Mouse (Mus musculus): ENCODE results near the gene Naa16. TPM values are rescaled to one million over a fixed set of nuclear protein-coding genes. Genes with fewer than 3 reads are reported as not detected.
A peak's percentile ranks its signal among the peaks of the same experiment; 100 is the strongest.

Gene Naa16
- polyA plus RNA-seq, 1 experiment: 3.6 TPM

DNA sequence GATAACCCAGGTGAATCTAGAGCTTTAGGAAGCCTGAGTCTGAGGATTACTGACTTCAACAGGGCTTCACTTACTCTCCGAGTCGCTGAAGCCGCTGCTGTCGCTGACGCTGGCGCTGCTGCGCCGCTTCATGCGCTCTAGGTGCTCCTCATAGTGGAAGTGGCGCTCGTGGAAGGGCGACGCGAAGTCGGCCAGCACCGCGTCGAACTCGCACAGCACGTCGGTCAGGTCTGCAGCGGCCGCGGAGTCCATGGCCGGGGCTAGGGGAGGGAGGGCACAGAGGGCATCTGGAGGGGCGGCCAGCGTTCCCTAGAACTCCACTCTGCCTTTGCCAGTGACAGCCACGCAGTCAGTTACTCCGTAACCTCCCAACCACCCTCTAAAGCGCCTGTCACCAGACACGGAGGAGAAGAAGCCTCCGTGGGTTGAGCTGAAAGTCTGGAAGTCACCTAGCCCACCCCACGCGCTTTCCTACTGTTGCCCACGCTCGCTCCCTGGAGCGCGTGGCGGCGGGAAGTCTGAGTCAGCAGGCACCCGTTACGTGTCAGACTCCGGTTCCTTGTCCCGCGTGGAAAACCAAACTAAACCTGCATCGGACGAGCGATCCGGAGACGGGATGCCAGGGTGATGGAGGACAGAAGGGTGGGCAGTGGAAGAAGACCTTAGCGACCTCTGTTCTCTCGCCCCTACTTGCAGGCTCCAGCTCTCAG lies 89.8 kb downstream of the Naa16 start:
- Histone ChIP-seq H3K27me3 (ENCODE audit: control insufficient read depth, insufficient read depth, insufficient read length) (no peaks in the 10 kb centered on the region), H3K4me3 (peak overlapping the region; percentile 37), H3ac (ENCODE audit: control insufficient read depth, insufficient read length) (no peak overlapping the region), H3K79me2 (ENCODE audit: control insufficient read depth, insufficient read depth) (no peaks in the 10 kb centered on the region), H3K4me2 (ENCODE audit: low read depth) (peak overlapping the region; percentile 99), H3K36me3 (ENCODE audit: control insufficient read depth, insufficient read depth) (no peaks in the 10 kb centered on the region)
- TF ChIP-seq E2F4 (IDR thresholded peaks at IDR 0.05; ENCODE audit: insufficient read depth) (no peak), MAX (IDR thresholded peaks at IDR 0.05; ENCODE audit: low read depth) (no peak), TCF3 (IDR thresholded peaks at IDR 0.05; ENCODE audit: insufficient read length, low read depth) (no peak)

- Histone ChIP-seq H3ac (ENCODE audit: control insufficient read depth, insufficient read length) (no peak overlapping the region), H3K79me2 (ENCODE audit: control insufficient read depth, insufficient read depth) (no peaks in the 10 kb centered on the region), H3K4me3 (no peak overlapping the region), H3K4me2 (ENCODE audit: low read depth) (peak overlapping the region; percentile 20), H3K27me3 (ENCODE audit: control insufficient read depth, insufficient read depth, insufficient read length) (no peaks in the 10 kb centered on the region), H3K36me3 (ENCODE audit: control insufficient read depth, insufficient read depth) (no peaks in the 10 kb centered on the region)
- TF ChIP-seq MAX (IDR thresholded peaks at IDR 0.05; ENCODE audit: low read depth) (no peak), CEBPB (IDR thresholded peaks at IDR 0.05; ENCODE audit: insufficient read depth, poor library complexity, severe bottlenecking) (no peak), MYOG (IDR thresholded peaks at IDR 0.05; ENCODE audit: control insufficient read depth in 1 of 3, insufficient read depth in 1 of 3, insufficient read length in 2 of 3, low read depth in 2 of 3) (no peak), POLR2AphosphoS2 (IDR thresholded peaks at IDR 0.05; ENCODE audit: insufficient read length, low read depth) (no peak), POLR2A (IDR thresholded peaks at IDR 0.05; ENCODE audit: insufficient read length, low read depth) (no peak), REST (IDR thresholded peaks at IDR 0.05; ENCODE audit: insufficient read depth, insufficient read length) (no peak), MYOD1 (IDR thresholded peaks at IDR 0.05; ENCODE audit: control insufficient read depth in 1 of 3, insufficient read length in 2 of 3, low read depth in 2 of 3) (no peak), TCF3 (IDR thresholded peaks at IDR 0.05; ENCODE audit: insufficient read length, low read depth) (no peak), E2F4 (IDR thresholded peaks at IDR 0.05; ENCODE audit: insufficient read depth) (no peak), SRF (IDR thresholded peaks at IDR 0.05; ENCODE audit: control insufficient read depth, insufficient read length, low read depth) (no peak), TCF12 (IDR thresholded peaks at IDR 0.05; ENCODE audit: insufficient read depth, poor library complexity, severe bottlenecking) (no peak), USF1 (IDR thresholded peaks at IDR 0.05; ENCODE audit: low read depth) (no peak)
Observed at GRCm38 (mm10) chr14:79299796-79300195, 90.8 kb downstream of the Naa16 start.

DNA sequence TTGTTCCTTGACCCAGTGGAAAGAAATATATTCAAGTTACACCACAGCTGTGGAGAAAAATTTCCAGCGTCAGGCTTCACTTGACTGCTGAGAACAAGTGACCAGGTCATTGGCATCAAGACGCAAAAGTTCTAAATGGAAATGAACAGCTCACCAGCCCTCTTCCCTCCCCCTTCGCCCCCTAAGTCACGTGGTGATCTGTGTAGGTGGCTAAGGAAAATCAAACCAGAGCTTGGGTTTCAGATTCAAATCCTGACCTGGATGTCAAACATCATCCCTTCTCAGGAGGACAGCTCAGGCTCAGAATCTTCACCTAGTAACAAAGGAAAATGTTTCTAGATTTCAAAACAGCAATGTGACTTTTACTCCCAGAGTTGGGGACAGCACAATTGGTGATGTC lies 91.3 kb downstream of the Naa16 start:
- no peak overlapping the region for H3K4me3 ChIP-seq
- TF ChIP-seq USF1 (IDR thresholded peaks at IDR 0.05; ENCODE audit: low read depth) (peak; percentile 61), MYOD1 (IDR thresholded peaks at IDR 0.05; ENCODE audit: control insufficient read depth in 1 of 3, insufficient read length in 2 of 3, low read depth in 2 of 3) (no peak)

DNA sequence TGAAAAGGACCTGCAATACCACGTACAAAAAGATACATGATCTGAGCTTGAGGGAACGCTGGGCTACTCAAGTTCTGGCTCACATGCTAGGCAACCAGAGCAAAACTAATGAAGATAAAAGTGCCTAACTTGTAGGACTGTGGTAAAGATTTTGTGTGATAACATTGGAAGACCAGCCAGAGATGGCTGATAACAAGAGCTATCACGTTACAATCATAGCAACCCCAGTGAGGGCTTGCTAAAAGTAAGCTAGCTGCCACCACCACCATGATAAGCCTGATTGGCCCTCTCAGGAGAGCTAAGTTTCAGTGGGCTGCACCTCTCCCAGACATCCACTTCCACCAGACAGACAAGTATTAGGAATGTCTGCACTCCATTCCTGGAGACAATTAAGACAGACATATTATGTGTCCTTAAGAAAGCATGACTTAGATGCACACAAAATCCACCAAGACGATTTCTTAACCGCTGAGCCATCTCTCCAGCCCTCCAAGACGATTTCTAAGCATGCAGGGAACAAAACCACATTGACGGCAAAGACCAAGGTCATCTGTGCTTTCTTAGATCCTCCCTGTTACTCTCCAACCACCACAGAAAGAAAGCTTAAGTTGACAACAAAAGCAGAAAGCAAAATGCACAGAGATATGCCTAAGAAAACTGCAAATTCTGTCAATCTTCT lies 92.1 kb downstream of the Naa16 start:
- Histone ChIP-seq H3K4me2 (ENCODE audit: low read depth) (peak overlapping the region; percentile 42), H3K4me3 (no peak overlapping the region), H3K27me3 (ENCODE audit: control insufficient read depth, insufficient read depth, insufficient read length) (no peaks in the 10 kb centered on the region), H3ac (ENCODE audit: control insufficient read depth, insufficient read length) (no peak overlapping the region), H3K36me3 (ENCODE audit: control insufficient read depth, insufficient read depth) (no peaks in the 10 kb centered on the region), H3K79me2 (ENCODE audit: control insufficient read depth, insufficient read depth) (no peaks in the 10 kb centered on the region)
- no peak for TF ChIP-seq USF1 (IDR thresholded peaks at IDR 0.05; ENCODE audit: low read depth)
- TF ChIP-seq POLR2A (IDR thresholded peaks at IDR 0.05; ENCODE audit: insufficient read length, low read depth): no peak
- TF ChIP-seq MYOG (IDR thresholded peaks at IDR 0.05; ENCODE audit: control insufficient read depth in 1 of 3, insufficient read depth in 1 of 3, insufficient read length in 2 of 3, low read depth in 2 of 3): no peak
- TF ChIP-seq POLR2AphosphoS2 (IDR thresholded peaks at IDR 0.05; ENCODE audit: insufficient read length, low read depth): no peak
- TF ChIP-seq SRF (IDR thresholded peaks at IDR 0.05; ENCODE audit: control insufficient read depth, insufficient read length, low read depth): no peak
- TF ChIP-seq TCF3 (IDR thresholded peaks at IDR 0.05; ENCODE audit: insufficient read length, low read depth): no peak
- TF ChIP-seq MYOD1 (IDR thresholded peaks at IDR 0.05; ENCODE audit: control insufficient read depth in 1 of 3, insufficient read length in 2 of 3, low read depth in 2 of 3): no peak
- TF ChIP-seq E2F4 (IDR thresholded peaks at IDR 0.05; ENCODE audit: insufficient read depth): no peak
- no peak for TF ChIP-seq REST (IDR thresholded peaks at IDR 0.05; ENCODE audit: insufficient read depth, insufficient read length)
- TF ChIP-seq MAX (IDR thresholded peaks at IDR 0.05; ENCODE audit: low read depth): no peak
- no peak for TF ChIP-seq CEBPB (IDR thresholded peaks at IDR 0.05; ENCODE audit: insufficient read depth, poor library complexity, severe bottlenecking)
- TF ChIP-seq TCF12 (IDR thresholded peaks at IDR 0.05; ENCODE audit: insufficient read depth, poor library complexity, severe bottlenecking): no peak

More for the DNA sequence above, 91.3 kb downstream of the Naa16 start:
- Histone ChIP-seq H3K36me3 (ENCODE audit: control insufficient read depth, insufficient read depth) (no peaks in the 10 kb centered on the region), H3K4me2 (ENCODE audit: low read depth) (peak overlapping the region; percentile 42), H3K79me2 (ENCODE audit: control insufficient read depth, insufficient read depth) (no peaks in the 10 kb centered on the region), H3ac (ENCODE audit: control insufficient read depth, insufficient read length) (no peak overlapping the region), H3K27me3 (ENCODE audit: control insufficient read depth, insufficient read depth, insufficient read length) (no peaks in the 10 kb centered on the region)

DNA sequence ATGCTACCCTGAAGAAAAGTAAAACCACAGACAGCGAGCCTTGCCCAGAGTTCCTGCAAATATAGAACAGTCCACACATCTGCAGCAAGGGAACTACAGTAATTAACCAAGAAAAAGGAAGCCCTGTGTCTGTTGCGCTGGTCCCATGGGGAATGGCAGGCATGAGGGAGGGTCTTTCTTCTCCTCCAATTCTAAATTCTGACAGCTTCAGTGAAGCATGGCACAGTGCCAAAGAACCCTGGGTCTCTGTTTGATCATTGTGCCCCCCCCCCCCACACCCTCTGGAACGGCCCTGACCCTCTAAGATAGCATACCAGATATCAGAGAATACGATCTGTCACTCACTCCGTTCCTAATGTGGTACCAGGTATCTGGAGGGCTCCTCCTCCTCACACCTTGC lies 93.7 kb downstream of the Naa16 start:
- H3K4me2 ChIP-seq (ENCODE audit: low read depth): no peak overlapping the region
- no peak overlapping the region for H3ac ChIP-seq (ENCODE audit: control insufficient read depth, insufficient read length)
- no peaks in the 10 kb centered on the region for H3K27me3 ChIP-seq (ENCODE audit: control insufficient read depth, insufficient read depth, insufficient read length)
- H3K79me2 ChIP-seq (ENCODE audit: control insufficient read depth, insufficient read depth): no peaks in the 10 kb centered on the region
- TF ChIP-seq REST (IDR thresholded peaks at IDR 0.05; ENCODE audit: insufficient read depth, insufficient read length) (no peak), MYOG (IDR thresholded peaks at IDR 0.05; ENCODE audit: control insufficient read depth in 1 of 3, insufficient read depth in 1 of 3, insufficient read length in 2 of 3, low read depth in 2 of 3) (no peak), TCF12 (IDR thresholded peaks at IDR 0.05; ENCODE audit: insufficient read depth, poor library complexity, severe bottlenecking) (no peak)
- no peaks in the 10 kb centered on the region for H3K36me3 ChIP-seq (ENCODE audit: control insufficient read depth, insufficient read depth)
- H3K4me3 ChIP-seq: no peak overlapping the region

Measured in myocyte (in vitro differentiated cells).